Mouse (Mus musculus) liver, embryonic 11.5 days (tissue): Measurements from ENCODE around the gene Fbxl21. TPM values are rescaled to one million over a fixed set of nuclear protein-coding genes. Genes with fewer than 3 reads are reported as not detected.

Source experiments
- ATAC-seq: fragments of 200-750 bp; cut with Nextera tagmentation; replicated peaks from 2 replicates; pipeline ENCODE4 v1.8.0; 2017; ENCODE audit warnings: moderate number of reproducible peaks, mild to moderate bottlenecking, moderate TSS enrichment, moderate library complexity; ENCODE audit not compliant: low FRiP score
- DNase-seq: peaks from one replicate; pipeline ENCODE4 v3.0.0-alpha.2; 2017; ENCODE audit warnings: low spot score
- H3K27ac ChIP-seq: fragments of 300-500 bp; sonication (generic); 2 replicates; pipeline ENCODE4 v1.5.1; 2014; ENCODE audit warnings: mild to moderate bottlenecking, low read depth, low read length, control low read depth
- H3K27me3 ChIP-seq: fragments of 300-500 bp; sonication (generic); replicated peaks from 2 replicates; pipeline ENCODE4 v1.6.1; 2014; ENCODE audit warnings: low read length, mixed read lengths; ENCODE audit not compliant: control insufficient read depth, insufficient read depth
- H3K36me3 ChIP-seq: fragments of 300-500 bp; sonication (generic); 2 replicates; pipeline ENCODE4 v1.6.1; 2014; ENCODE audit warnings: mild to moderate bottlenecking, low read length, moderate library complexity, mixed read lengths; ENCODE audit not compliant: control insufficient read depth, insufficient read depth
- H3K4me1 ChIP-seq: fragments of 300-500 bp; sonication (generic); replicated peaks from 2 replicates; pipeline ENCODE4 v1.6.1; 2014; ENCODE audit warnings: low read length, mixed read lengths; ENCODE audit not compliant: control insufficient read depth, insufficient read depth
- H3K4me2 ChIP-seq: fragments of 300-500 bp; sonication (generic); 2 replicates; pipeline ENCODE4 v1.6.1; 2014; ENCODE audit warnings: mild to moderate bottlenecking, control low read depth, moderate library complexity
- H3K4me3 ChIP-seq: fragments of 300-500 bp; sonication (generic); 2 replicates; pipeline ENCODE4 v1.5.1; 2014; ENCODE audit warnings: low read depth, low read length, control low read depth
- H3K9ac ChIP-seq: fragments of 300-500 bp; sonication (generic); 2 replicates; pipeline ENCODE4 v1.6.1; 2014; ENCODE audit warnings: low read depth, low read length, control low read depth
- H3K9me3 ChIP-seq: fragments of 300-500 bp; sonication (generic); 2 replicates; pipeline ENCODE4 v1.6.1; 2016; ENCODE audit warnings: low read length, inconsistent platforms, mixed read lengths; ENCODE audit not compliant: control insufficient read depth
- WGBS: fragments of 180-500 bp; shearing (Covaris S2); extraction: QIAGEN DNeasy Blood & Tissue Kit; methylation state at CpG from one replicate; pipeline ENCODE4 v1.1.7; 2014; 5-methylcytosine and 5-hydroxymethylcytosine counted together
- polyA plus RNA-seq: library from polyadenylated mRNA; unstranded; fragments of >200 nt; fragmentation: Nextera tagmentation; extraction: Ambion mirVana; gene quantifications from 2 replicates; pipeline ENCODE4 v1.2.1, GENCODE M21; 2014

Fbxl21 gene
- 1.2 and 1.3 TPM in 2 replicates for polyA plus RNA-seq

- H3K4me3 ChIP-seq, result peak within 1 kb of the TSS; percentile 56
- ATAC-seq, result peak; percentile 98
- 2% methylated on average over 56 of the region's 56 CpGs for WGBS
These were observed at the start of gene Fbxl21 for GRCm38 (mm10) chr13:56522081-56522820. Gene Fbxl21 (plus strand): TSS chr13:56522472.

GRCm38 (mm10) chr13:56472661-56473060, 49.6 kb upstream of the Fbxl21 start:
- Histone ChIP-seq H3K27ac (no peak overlapping the region), H3K9ac (no peak overlapping the region), H3K4me2 (no peak overlapping the region), H3K27me3 (no peaks in the 10 kb centered on the region), H3K4me3 (no peak overlapping the region), H3K4me1 (no peaks in the 10 kb centered on the region), H3K9me3 (no peaks in the 10 kb centered on the region), H3K36me3 (no peaks in the 10 kb centered on the region)
- 84% methylated on average over 9 of the region's 9 CpGs for WGBS
- no peak for ATAC-seq
- DNase-seq, result no peak

More at GRCm38 (mm10) chr13:56522081-56522820, at the start of gene Fbxl21:
- Histone ChIP-seq H3K36me3 (no peaks in the 10 kb centered on the region), H3K9me3 (no peaks in the 10 kb centered on the region), H3K4me2 (peak within 1 kb of the TSS; percentile 97), H3K27ac (no peak within 1 kb of the TSS), H3K4me1 (no peaks in the 10 kb centered on the region), H3K27me3 (no peaks in the 10 kb centered on the region), H3K9ac (peak within 1 kb of the TSS; percentile 66)
- DNase-seq, result peak; percentile 98

- Histone ChIP-seq H3K4me3 (no peak overlapping the region), H3K9me3 (no peaks in the 10 kb centered on the region), H3K27me3 (no peaks in the 10 kb centered on the region), H3K4me2 (no peak overlapping the region), H3K4me1 (no peaks in the 10 kb centered on the region), H3K36me3 (no peaks in the 10 kb centered on the region), H3K27ac (no peak overlapping the region), H3K9ac (no peak overlapping the region)
- DNase-seq (no peak), ATAC-seq (no peak)
- 30% methylated on average over 4 of the region's 4 CpGs for WGBS
These were observed 46.9 kb upstream of the Fbxl21 start for GRCm38 (mm10) chr13:56475363-56475762.

- no peaks in the 10 kb centered on the region for H3K27me3 ChIP-seq
These were observed 45.5 kb upstream of the Fbxl21 start for GRCm38 (mm10) chr13:56476790-56477189.

GRCm38 (mm10) chr13:56477271-56477670, 45.0 kb upstream of the Fbxl21 start:
- Histone ChIP-seq H3K9me3 (no peaks in the 10 kb centered on the region), H3K36me3 (no peaks in the 10 kb centered on the region), H3K4me3 (no peak overlapping the region), H3K4me1 (no peaks in the 10 kb centered on the region), H3K27me3 (no peaks in the 10 kb centered on the region), H3K4me2 (no peak overlapping the region), H3K9ac (no peak overlapping the region), H3K27ac (no peak overlapping the region)
- WGBS, result 26% methylated on average over 6 of the region's 6 CpGs
- DNase-seq, result no peak
- ATAC-seq, result no peak

More at GRCm38 (mm10) chr13:56476790-56477189, 45.5 kb upstream of the Fbxl21 start:
- H3K4me3 ChIP-seq, result no peak overlapping the region
- H3K9ac ChIP-seq, result no peak overlapping the region
- WGBS, result 56% methylated on average over 5 of the region's 5 CpGs
- ATAC-seq (no peak), DNase-seq (no peak)
- H3K27ac ChIP-seq, result no peak overlapping the region
- H3K36me3 ChIP-seq, result no peaks in the 10 kb centered on the region
- H3K4me2 ChIP-seq, result no peak overlapping the region
- no peaks in the 10 kb centered on the region for H3K4me1 ChIP-seq
- H3K9me3 ChIP-seq, result no peaks in the 10 kb centered on the region

GRCm38 (mm10) chr13:56478027-56478426, 44.2 kb upstream of the Fbxl21 start:
- no peak overlapping the region for H3K4me2 ChIP-seq
- WGBS, result 73% methylated on average over 6 of the region's 6 CpGs
- no peak overlapping the region for H3K4me3 ChIP-seq
- no peak for DNase-seq
- no peaks in the 10 kb centered on the region for H3K9me3 ChIP-seq
- no peaks in the 10 kb centered on the region for H3K4me1 ChIP-seq
- H3K36me3 ChIP-seq, result no peaks in the 10 kb centered on the region
- ATAC-seq, result no peak
- H3K27me3 ChIP-seq, result no peaks in the 10 kb centered on the region
- H3K9ac ChIP-seq, result no peak overlapping the region
- H3K27ac ChIP-seq, result no peak overlapping the region

GRCm38 (mm10) chr13:56482146-56482545, 40.1 kb upstream of the Fbxl21 start, which contains the start of gene Il9:
Gene Il9 (minus strand): TSS chr13:56482246.
- WGBS, result 73% methylated on average over 3 of the region's 3 CpGs
- ATAC-seq (no peak), DNase-seq (no peak)
- Histone ChIP-seq H3K9ac (no peak within 1 kb of the TSS), H3K4me3 (no peak within 1 kb of the TSS), H3K9me3 (no peaks in the 10 kb centered on the region), H3K4me1 (no peaks in the 10 kb centered on the region), H3K27ac (no peak within 1 kb of the TSS), H3K36me3 (no peaks in the 10 kb centered on the region), H3K4me2 (no peak within 1 kb of the TSS), H3K27me3 (no peaks in the 10 kb centered on the region)

GRCm38 (mm10) chr13:56488012-56488411, 34.3 kb upstream of the Fbxl21 start:
- H3K27ac ChIP-seq, result no peak overlapping the region

GRCm38 (mm10) chr13:56494440-56494839, 27.8 kb upstream of the Fbxl21 start:
- H3K36me3 ChIP-seq, result no peaks in the 10 kb centered on the region
- H3K27ac ChIP-seq, result no peak overlapping the region
- H3K4me3 ChIP-seq, result no peak overlapping the region
- H3K4me1 ChIP-seq, result no peaks in the 10 kb centered on the region
- WGBS, result 68% methylated on average over 3 of the region's 3 CpGs
- DNase-seq (no peak), ATAC-seq (no peak)
- no peak overlapping the region for H3K4me2 ChIP-seq
- H3K9me3 ChIP-seq, result no peaks in the 10 kb centered on the region
- no peak overlapping the region for H3K9ac ChIP-seq
- no peaks in the 10 kb centered on the region for H3K27me3 ChIP-seq

More at GRCm38 (mm10) chr13:56488012-56488411, 34.3 kb upstream of the Fbxl21 start:
- H3K9me3 ChIP-seq, result no peaks in the 10 kb centered on the region
- DNase-seq, result no peak
- H3K36me3 ChIP-seq, result no peaks in the 10 kb centered on the region
- H3K4me3 ChIP-seq, result no peak overlapping the region
- no peak overlapping the region for H3K4me2 ChIP-seq
- no peak for ATAC-seq
- no peak overlapping the region for H3K9ac ChIP-seq
- no peaks in the 10 kb centered on the region for H3K4me1 ChIP-seq
- no peaks in the 10 kb centered on the region for H3K27me3 ChIP-seq
- WGBS, result 57% methylated on average over 5 of the region's 5 CpGs
